Mouse (Mus musculus) lung, postnatal 25 days (tissue): ENCODE measurements around the gene Gas2l2.

ENCODE experiments used
- DNase-seq: peaks from one replicate; pipeline ENCODE4 v3.0.0; 2022; ENCODE audit warnings: low spot score

Gas2l2 gene

GRCm38 (mm10) chr11:83429355-83429754 is at the start of gene Gas2l2:
Gene Gas2l2 (minus strand): TSS chr11:83429455.
- no peak for DNase-seq

DNA sequence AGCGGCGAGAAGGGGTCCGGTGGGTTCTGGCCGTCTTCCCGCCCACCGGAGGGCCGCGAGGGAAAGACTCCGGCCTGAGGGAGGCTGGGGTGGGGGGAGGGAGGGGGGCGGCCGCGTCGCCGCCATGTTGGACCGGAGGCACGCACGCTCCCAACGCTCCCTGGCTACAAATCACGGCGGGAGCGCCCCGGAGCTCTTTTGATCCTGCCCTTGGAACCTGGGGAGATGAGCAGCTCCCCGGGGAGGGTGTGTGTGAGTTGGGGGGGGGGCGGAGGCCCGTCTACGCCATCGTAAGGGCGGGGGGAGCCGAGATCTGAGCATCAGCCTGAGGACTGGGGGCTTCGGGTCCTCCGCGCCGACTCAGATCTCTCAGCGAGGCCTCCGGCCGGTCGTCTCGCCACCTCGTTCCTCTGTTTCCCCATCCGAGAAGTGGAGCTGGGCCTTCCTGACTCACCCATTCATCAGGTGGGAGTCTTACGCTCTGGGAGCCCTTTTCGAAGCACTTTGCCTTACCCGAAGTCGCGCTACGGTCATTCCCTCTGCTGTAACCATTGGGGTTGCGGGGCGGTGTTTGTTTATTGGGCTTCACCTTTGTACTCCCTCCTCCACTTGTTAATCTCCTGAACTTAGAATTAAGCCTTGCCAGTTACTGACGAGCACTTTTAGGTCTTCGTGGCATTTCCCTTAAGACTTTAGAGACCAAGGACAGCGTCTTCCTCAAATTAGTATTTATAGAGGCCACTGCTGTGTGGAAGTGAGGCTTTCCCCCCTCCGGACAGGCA is 44.2 kb upstream of the Gas2l2 start:
- no peak for DNase-seq

GRCm38 (mm10) chr11:83472324-83473234 is 43.3 kb upstream of the Gas2l2 start, which contains the start of gene Taf15:
Gene Taf15 (plus strand): TSS chr11:83473086.
- peak; percentile 99 for DNase-seq

DNA sequence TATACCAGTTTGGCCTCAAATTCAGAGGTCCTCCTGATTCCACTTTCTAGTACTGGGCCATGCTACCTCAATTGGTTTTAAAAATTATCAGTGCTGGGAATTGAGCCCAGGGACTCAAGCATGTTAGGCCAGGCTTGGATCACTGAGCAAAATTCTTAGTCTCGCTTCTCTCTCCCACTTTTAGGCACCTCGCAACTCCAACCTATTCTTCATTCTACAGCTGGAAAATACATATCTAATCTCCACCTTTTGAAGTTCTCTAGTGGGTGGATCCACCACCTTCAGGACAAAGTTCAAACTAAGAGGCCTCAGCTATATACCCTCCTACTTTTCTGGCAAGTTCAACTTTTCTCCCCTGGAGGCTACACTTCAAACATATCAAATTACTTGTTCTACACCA is 42.5 kb upstream of the Gas2l2 start:
- no peak for DNase-seq

DNA sequence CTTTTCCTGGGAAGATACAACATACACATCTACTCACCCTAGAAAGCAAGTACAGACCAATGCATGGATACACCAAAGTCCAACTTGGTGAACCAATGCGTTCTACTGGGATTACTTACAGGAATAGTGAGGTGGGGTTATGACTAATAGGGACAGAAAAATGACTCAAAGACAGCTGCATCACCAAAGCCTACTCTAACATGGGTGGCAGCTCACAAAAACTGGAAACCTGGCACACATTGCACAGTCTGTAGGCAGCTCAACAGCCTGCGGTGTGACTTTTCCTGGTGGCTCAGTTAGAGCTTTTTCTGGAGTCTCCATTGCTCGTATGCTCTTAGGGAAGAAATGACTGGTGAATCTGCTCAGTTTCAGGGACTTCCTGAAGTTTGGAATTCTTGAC is 39.5 kb upstream of the Gas2l2 start:
- no peak for DNase-seq

GRCm38 (mm10) chr11:83467120-83467652 is 37.9 kb upstream of the Gas2l2 start:
- DNase-seq, result peak; percentile 76

- peak; percentile 83 for DNase-seq
These were observed 36.7 kb upstream of the Gas2l2 start for GRCm38 (mm10) chr11:83465976-83466375.

DNA sequence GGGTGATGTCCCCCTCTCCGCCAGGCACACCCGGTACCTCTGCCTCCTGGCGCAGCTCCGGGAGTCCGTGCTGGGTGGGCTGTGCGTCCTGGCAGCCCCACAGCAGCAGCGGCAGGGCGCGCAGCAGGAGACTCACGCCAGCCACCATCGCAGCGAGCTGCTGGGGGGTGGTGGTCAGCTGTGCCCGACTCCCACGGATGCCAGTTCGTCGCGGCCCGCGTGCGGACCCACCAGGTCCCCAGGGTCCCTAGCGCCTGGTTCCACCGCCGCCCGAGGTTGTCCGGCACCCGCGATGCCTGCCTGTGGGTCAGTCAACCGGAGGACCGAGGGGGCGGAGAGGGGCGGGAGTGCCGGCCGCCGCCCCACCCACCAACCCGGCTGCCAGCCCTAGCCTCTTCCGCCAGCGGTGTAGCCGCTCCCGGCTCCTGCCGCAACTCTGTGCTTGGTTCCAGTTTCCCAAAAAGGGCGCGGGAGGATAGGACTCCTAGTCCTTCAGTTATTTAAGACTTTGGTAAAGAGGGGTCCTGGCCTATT is 33.5 kb upstream of the Gas2l2 start, which contains the start of gene Mmp28:
Gene Mmp28 (minus strand): TSS at position 361 of the 534 bp plus-strand sequence.
- peak; percentile 72 for DNase-seq

DNA sequence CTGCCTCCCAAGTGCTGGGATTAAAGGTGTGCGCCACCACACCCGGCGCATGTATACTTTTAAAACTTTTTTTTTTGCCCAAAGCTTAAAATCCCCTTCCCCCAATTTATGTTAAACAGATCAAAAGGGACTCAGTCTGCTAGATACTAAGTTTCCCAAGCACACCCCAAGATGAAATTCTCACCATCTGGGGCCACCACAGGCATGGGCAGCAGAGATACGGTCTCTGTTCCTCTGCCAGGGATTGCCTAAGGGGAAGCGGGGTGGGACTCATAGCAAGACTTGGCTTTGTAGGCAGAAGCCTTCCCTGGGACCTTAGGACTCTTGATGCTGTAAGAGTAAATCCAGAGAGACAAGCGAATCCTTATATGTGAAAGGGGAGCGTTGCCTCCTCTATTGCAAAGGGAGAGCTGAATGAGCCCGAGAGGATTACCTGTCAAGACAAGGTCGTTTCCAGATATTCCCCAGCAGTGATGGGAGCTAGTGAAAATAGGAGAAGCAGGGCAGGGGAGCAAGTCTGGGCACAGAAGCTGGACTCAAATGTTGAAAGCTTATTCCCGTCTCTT is 32.3 kb upstream of the Gas2l2 start:
- no peak for DNase-seq

GRCm38 (mm10) chr11:83457912-83458601 is 28.8 kb upstream of the Gas2l2 start:
- no peak for DNase-seq

DNA sequence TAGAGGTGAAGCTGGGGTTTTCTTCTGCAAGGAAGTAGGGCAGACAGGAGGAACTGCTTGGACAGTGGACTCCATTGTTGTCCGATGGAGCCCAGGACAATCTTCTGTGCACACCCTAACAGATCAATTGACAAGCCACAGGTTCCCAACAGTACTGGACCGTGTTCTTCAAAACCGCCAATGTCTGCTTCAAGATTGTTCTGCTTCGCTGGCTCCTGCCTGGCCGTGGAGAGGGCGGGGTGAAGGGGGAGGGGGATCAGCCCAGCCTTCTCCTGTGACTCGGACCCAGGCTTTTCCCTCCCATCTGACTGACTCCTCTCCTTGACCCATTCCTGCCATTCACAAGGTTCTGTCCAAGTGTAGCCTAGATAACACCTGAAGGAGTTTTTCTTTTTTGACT is 28.0 kb upstream of the Gas2l2 start:
- DNase-seq, result no peak

- DNase-seq, result no peak
These were observed 26.4 kb upstream of the Gas2l2 start for GRCm38 (mm10) chr11:83455608-83456007.

DNA sequence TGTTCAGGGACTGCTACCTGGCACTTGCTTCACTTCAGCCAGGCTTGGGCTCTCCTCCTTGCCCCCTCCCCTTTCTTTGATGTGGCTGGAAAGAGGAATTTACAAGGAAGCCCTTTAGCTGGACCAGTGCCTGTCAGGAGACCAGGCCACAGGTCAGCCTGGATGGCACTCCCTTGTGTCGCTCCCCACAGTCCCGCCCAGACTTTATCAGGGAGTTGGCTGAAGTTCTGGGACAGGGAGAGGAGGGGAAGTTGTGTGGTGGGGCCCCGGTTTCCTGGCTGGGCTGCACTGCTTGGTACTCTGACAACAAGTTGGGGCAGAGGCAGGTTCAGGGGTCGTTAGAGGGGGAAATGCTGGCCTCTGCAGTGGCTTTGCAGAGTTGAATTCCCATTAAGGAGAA is 25.3 kb upstream of the Gas2l2 start:
- DNase-seq, result peak; percentile 71

DNA sequence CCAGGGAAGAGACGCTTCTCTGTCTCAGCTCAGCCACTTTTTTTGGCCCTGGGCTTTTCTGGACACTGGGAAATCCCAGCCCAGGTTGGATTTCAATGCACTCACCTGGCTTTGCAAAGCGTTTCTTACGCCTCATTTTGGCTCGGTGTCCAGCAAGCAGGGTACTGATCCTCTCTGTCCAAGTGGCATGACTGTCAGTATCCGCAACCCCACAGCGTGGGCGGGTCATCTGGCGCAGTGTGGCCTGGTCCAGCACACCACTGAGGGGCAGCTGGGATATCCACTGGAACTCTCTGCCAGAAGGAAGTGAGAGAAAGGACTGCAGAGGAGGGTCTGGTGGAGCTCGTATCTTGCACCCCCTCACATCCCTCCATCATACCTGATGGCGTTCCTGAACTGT is 22.0 kb upstream of the Gas2l2 start:
- DNase-seq, result no peak

DNA sequence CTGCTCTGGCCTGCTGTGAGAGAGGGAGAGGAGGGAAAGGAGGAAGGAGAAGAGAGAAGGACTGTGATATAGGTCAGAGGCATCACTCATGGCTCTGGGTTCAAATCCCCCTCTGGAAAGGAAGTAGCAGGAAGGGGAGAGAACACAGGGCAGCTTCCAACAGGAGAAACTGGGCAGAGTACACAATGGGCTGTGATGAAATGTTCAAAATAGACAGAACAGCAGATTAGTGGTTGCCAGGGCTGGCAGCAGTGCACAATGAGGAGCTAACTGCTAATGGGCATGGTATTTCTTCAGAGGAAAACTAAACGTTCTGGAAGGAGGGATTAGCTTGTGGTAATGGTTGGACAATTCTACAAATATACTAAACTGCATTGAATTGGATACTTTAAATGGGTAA is 21.3 kb upstream of the Gas2l2 start:
- DNase-seq, result no peak

GRCm38 (mm10) chr11:83449298-83449697 is 20.0 kb upstream of the Gas2l2 start:
- no peak for DNase-seq

GRCm38 (mm10) chr11:83448927-83449236 is 19.6 kb upstream of the Gas2l2 start:
- peak; percentile 64 for DNase-seq

- DNase-seq, result peak; percentile 30
These were observed 19.0 kb upstream of the Gas2l2 start for GRCm38 (mm10) chr11:83448021-83448926.

GRCm38 (mm10) chr11:83447612-83448011 is 18.4 kb upstream of the Gas2l2 start:
- DNase-seq, result no peak

- DNase-seq, result no peak
These were observed 15.7 kb upstream of the Gas2l2 start for GRCm38 (mm10) chr11:83445001-83445400.

DNA sequence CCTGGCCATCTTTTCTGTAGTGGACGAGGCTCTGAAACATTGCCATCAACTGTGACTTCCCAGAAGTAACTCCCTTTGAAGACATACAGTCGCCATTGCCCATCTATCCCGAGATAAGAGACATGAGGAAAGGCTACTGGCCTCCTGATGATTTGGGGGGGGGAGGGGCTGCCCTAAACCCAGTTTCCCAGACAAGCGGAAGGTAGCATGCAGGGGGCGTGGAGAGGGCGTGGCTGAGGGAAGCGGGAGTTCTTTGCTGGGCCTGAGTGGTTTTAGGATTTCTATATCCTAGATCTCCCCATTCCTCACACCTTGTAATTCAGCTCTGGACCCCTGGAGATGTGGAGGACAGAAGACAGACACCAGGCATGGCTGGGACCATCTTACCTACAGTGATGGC is 14.6 kb upstream of the Gas2l2 start:
- DNase-seq, result no peak
